Mouse (Mus musculus) liver, embryonic 16.5 days (tissue): Measurements from ENCODE around the gene Rexo1. TPM values are rescaled to one million over a fixed set of nuclear protein-coding genes. Genes with fewer than 3 reads are reported as not detected.

Experiments used
- ATAC-seq: fragments of 200-750 bp; cut with Nextera tagmentation; 2 replicates; pipeline ENCODE4 v1.8.0; 2017; ENCODE audit warnings: low read depth, mild to moderate bottlenecking, moderate number of reproducible peaks, moderate library complexity
- H3K27ac ChIP-seq: fragments of 300-500 bp; sonication (generic); 2 replicates; pipeline ENCODE4 v1.5.1; 2014; ENCODE audit warnings: mild to moderate bottlenecking, low read length
- H3K27me3 ChIP-seq: fragments of 300-500 bp; sonication (generic); 2 replicates; pipeline ENCODE4 v1.6.1; 2014; ENCODE audit warnings: low read depth, low read length, mixed read lengths; ENCODE audit not compliant: control insufficient read depth, insufficient read depth
- H3K36me3 ChIP-seq: fragments of 300-500 bp; sonication (generic); 2 replicates; pipeline ENCODE4 v1.6.1; 2014; ENCODE audit warnings: mild to moderate bottlenecking; ENCODE audit not compliant: control insufficient read depth, insufficient read depth
- H3K4me1 ChIP-seq: fragments of 300-500 bp; sonication (generic); 2 replicates; pipeline ENCODE4 v1.6.1; 2014; ENCODE audit warnings: low read depth, low read length, mixed read lengths; ENCODE audit not compliant: control insufficient read depth
- H3K4me2 ChIP-seq: fragments of 300-500 bp; sonication (generic); 2 replicates; pipeline ENCODE4 v1.6.1; 2014; ENCODE audit warnings: low read depth, low read length, mixed read lengths
- H3K4me3 ChIP-seq: fragments of 300-500 bp; sonication (generic); 2 replicates; pipeline ENCODE4 v1.5.1; 2014; ENCODE audit warnings: low read depth, mild to moderate bottlenecking, low read length
- H3K9ac ChIP-seq: fragments of 300-500 bp; sonication (generic); 2 replicates; pipeline ENCODE4 v1.6.1; 2014; ENCODE audit warnings: low read depth, low read length
- H3K9me3 ChIP-seq: fragments of 300-500 bp; sonication (generic); replicated peaks from 2 replicates; pipeline ENCODE4 v1.6.1; 2016; ENCODE audit warnings: low read length; ENCODE audit not compliant: control insufficient read depth
- WGBS: fragments of 180-500 bp; shearing (Covaris S2); extraction: QIAGEN DNeasy Blood & Tissue Kit; methylation state at CpG from one replicate; pipeline ENCODE4 v1.1.7; 2014; ENCODE audit not compliant: insufficient replicate concordance; 5-methylcytosine and 5-hydroxymethylcytosine counted together
- polyA plus RNA-seq: library from polyadenylated mRNA; unstranded; fragments of >200 nt; fragmentation: Nextera tagmentation; extraction: Ambion mirVana; gene quantifications from 2 replicates; pipeline ENCODE4 v1.2.1, GENCODE M21; 2015

The Rexo1 gene
- polyA plus RNA-seq, 1 experiment from 2014 or later, result 12.1 TPM

GRCm38 (mm10) chr10:80604988-80605387 is 43.6 kb upstream of the Rexo1 start:
- no peak overlapping the region for H3K4me3 ChIP-seq
- peaks cover 43% of the 10 kb centered on the region for H3K4me1 ChIP-seq
- H3K36me3 ChIP-seq, result peaks cover 23% of the 10 kb centered on the region
- 67% methylated on average over 2 of the region's 2 CpGs for WGBS
- peak overlapping the region; percentile 90 for H3K27ac ChIP-seq
- no peak for ATAC-seq
- peak overlapping the region; percentile 97 for H3K4me2 ChIP-seq
- H3K27me3 ChIP-seq, result no peaks in the 10 kb centered on the region
- peak overlapping the region; percentile 76 for H3K9ac ChIP-seq
- no peaks in the 10 kb centered on the region for H3K9me3 ChIP-seq

- H3K9ac ChIP-seq, result peak overlapping the region; percentile 76
- H3K4me2 ChIP-seq, result peak overlapping the region; percentile 97
- H3K9me3 ChIP-seq, result no peaks in the 10 kb centered on the region
- peak overlapping the region; percentile 70 for H3K4me3 ChIP-seq
- WGBS, result 48% methylated on average over 7 of the region's 7 CpGs
- H3K36me3 ChIP-seq, result peaks cover 23% of the 10 kb centered on the region
- peak overlapping the region; percentile 90 for H3K27ac ChIP-seq
- H3K27me3 ChIP-seq, result no peaks in the 10 kb centered on the region
- H3K4me1 ChIP-seq, result peaks cover 48% of the 10 kb centered on the region
- ATAC-seq, result peak; percentile 76
Measured at GRCm38 (mm10) chr10:80604001-80604509, 42.7 kb upstream of the Rexo1 start.

- H3K27me3 ChIP-seq, result no peaks in the 10 kb centered on the region
- no peak for ATAC-seq
- H3K4me1 ChIP-seq, result peaks cover 55% of the 10 kb centered on the region
- H3K9ac ChIP-seq, result peak overlapping the region; percentile 76
- H3K27ac ChIP-seq, result peak overlapping the region; percentile 90
- H3K4me2 ChIP-seq, result peak overlapping the region; percentile 97
- no peaks in the 10 kb centered on the region for H3K9me3 ChIP-seq
- peak overlapping the region; percentile 70 for H3K4me3 ChIP-seq
- peaks cover 22% of the 10 kb centered on the region for H3K36me3 ChIP-seq
- 18% methylated on average over 7 of the region's 7 CpGs for WGBS
Measured at GRCm38 (mm10) chr10:80603364-80603763, 42.0 kb upstream of the Rexo1 start.

GRCm38 (mm10) chr10:80602698-80603325 is 41.5 kb upstream of the Rexo1 start, which contains the start of the genes Scamp4 and Adat3:
Gene Scamp4, plus strand, starts transcription at chr10:80602872.
Gene Adat3, plus strand, starts transcription at chr10:80602880.
- Histone ChIP-seq H3K27me3 (no peaks in the 10 kb centered on the region), H3K4me2 (peak within 1 kb of the TSS; percentile 97), H3K27ac (peak within 1 kb of the TSS; percentile 90), H3K36me3 (peaks cover 18% of the 10 kb centered on the region), H3K4me1 (peaks cover 58% of the 10 kb centered on the region), H3K9me3 (no peaks in the 10 kb centered on the region), H3K9ac (peak within 1 kb of the TSS; percentile 76), H3K4me3 (peak within 1 kb of the TSS; percentile 70)
- WGBS, result under 1% methylated on average over 54 of the region's 54 CpGs
- peak; percentile 85 for ATAC-seq

- ATAC-seq, result no peak
- Histone ChIP-seq H3K4me1 (peaks cover 27% of the 10 kb centered on the region), H3K9me3 (no peaks in the 10 kb centered on the region), H3K27ac (no peak overlapping the region), H3K36me3 (no peaks in the 10 kb centered on the region), H3K27me3 (no peaks in the 10 kb centered on the region), H3K9ac (no peak overlapping the region), H3K4me2 (no peak overlapping the region), H3K4me3 (no peak overlapping the region)
- WGBS, result 52% methylated on average over 4 of the region's 4 CpGs
Measured at GRCm38 (mm10) chr10:80596318-80596717, 35.0 kb upstream of the Rexo1 start.

GRCm38 (mm10) chr10:80589879-80590854 is 28.8 kb upstream of the Rexo1 start, which contains the start of gene Abhd17a:
Gene Abhd17a, minus strand, starts transcription at chr10:80590341.
- peak; percentile 96 for ATAC-seq
- peak within 1 kb of the TSS; percentile 92 for H3K4me2 ChIP-seq
- peaks cover 36% of the 10 kb centered on the region for H3K4me1 ChIP-seq
- WGBS, result under 1% methylated on average over 73 of the region's 73 CpGs
- no peaks in the 10 kb centered on the region for H3K9me3 ChIP-seq
- peaks cover 5% of the 10 kb centered on the region for H3K36me3 ChIP-seq
- H3K9ac ChIP-seq, result peak within 1 kb of the TSS; percentile 97
- peak within 1 kb of the TSS; percentile 97 for H3K4me3 ChIP-seq
- no peaks in the 10 kb centered on the region for H3K27me3 ChIP-seq
- H3K27ac ChIP-seq, result peak within 1 kb of the TSS; percentile 73

GRCm38 (mm10) chr10:80589127-80589878 is 27.9 kb upstream of the Rexo1 start:
- H3K27ac ChIP-seq, result peak overlapping the region; percentile 73
- peak overlapping the region; percentile 97 for H3K4me3 ChIP-seq
- H3K27me3 ChIP-seq, result no peaks in the 10 kb centered on the region
- no peaks in the 10 kb centered on the region for H3K9me3 ChIP-seq
- peak overlapping the region; percentile 97 for H3K9ac ChIP-seq
- peak overlapping the region; percentile 92 for H3K4me2 ChIP-seq
- peaks cover 5% of the 10 kb centered on the region for H3K36me3 ChIP-seq
- 5% methylated on average over 12 of the region's 12 CpGs for WGBS
- ATAC-seq, result no peak
- peaks cover 44% of the 10 kb centered on the region for H3K4me1 ChIP-seq

GRCm38 (mm10) chr10:80587305-80587657 is 25.9 kb upstream of the Rexo1 start:
- Histone ChIP-seq H3K9me3 (no peaks in the 10 kb centered on the region), H3K4me1 (peaks cover 50% of the 10 kb centered on the region), H3K9ac (no peak overlapping the region), H3K4me3 (no peak overlapping the region), H3K27me3 (no peaks in the 10 kb centered on the region), H3K4me2 (no peak overlapping the region), H3K36me3 (peaks cover 10% of the 10 kb centered on the region), H3K27ac (no peak overlapping the region)
- no peak for ATAC-seq
- WGBS, result 36% methylated on average over 4 of the region's 4 CpGs
